Mouse (Mus musculus) small intestine, adult 2 months (tissue): ENCODE results near the gene Procr.

Experiments
- CTCF ChIP-seq: fragments of 200-500 bp; IDR thresholded peaks from 2 replicates; pipeline ENCODE4 v1.5.1; 2012; ENCODE audit warnings: low read depth, mild to moderate bottlenecking, control low read depth, inconsistent platforms, low read length, moderate library complexity, mixed read lengths; ENCODE audit not compliant: insufficient replicate concordance, insufficient read length; ENCODE audit errors: extremely low read depth
- POLR2A ChIP-seq: fragments of 200-500 bp; IDR thresholded peaks from 2 replicates; pipeline ENCODE4 v1.6.1; 2012; ENCODE audit warnings: low read depth, mild to moderate bottlenecking, control low read depth, inconsistent platforms, low read length, moderate library complexity

- no peak for TF ChIP-seq POLR2A
- no peak for TF ChIP-seq CTCF
These were observed 6.1 kb downstream of the Procr start for GRCm38 (mm10) chr2:155756855-155757566.
